ENCODE assay signal across 7 mouse cellular contexts in the genomic region with DNA sequence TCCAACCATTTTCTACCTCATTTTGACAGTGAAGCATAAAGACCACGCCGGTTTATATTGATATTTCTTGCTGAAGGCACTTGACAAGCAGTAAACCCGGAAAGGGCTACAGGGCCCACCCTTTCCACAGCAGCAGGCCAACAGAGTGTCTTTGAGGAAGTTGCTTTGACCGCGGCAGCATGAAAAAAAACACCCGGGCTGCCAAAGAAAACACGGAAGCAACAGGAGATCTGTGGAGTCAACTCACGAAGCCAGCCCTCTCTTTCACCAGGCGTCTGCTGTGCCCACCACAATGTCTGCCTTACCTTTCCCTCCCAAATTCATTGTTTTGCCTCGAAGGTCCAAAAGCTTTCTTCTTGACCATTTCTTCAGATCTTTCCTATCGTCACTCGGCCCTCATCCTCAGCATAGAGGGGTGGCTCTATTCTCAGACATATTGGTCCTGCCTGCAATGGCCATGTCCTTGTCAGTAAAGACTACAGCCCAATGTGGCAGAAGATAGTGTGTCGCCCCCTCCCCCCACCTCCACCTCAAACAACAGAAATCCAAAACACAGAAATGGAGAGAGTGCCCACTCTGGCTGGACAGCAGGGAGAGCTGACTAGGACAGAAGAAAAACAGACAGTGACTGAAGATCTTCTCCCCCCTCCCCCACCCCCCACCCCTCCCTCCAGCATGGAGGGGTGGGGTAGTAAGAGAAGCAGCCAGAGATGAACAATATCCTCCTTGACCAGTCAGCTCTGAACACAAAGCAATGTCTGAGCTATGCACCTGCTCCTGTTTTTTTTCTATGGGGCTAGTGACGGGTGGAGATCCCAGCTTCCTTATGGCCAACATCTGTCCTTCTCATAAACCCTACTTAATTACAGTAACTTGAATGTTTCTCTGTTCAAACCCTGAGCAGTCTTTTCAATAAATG.
DNase-seq lines count a peak whose midpoint lies in the region; ATAC-seq lines count a peak whose summit lies in the region.

No protein-coding gene starts in this region.

- DNase-seq in CD8-positive naive resting alpha-beta T cell, adult 2 months (ENCODE audit: low read depth in 2 of 2, low spot score in 2 of 2), result peak; percentile 36 to 62
- DNase-seq in R1 (ENCODE audit: low read depth, low spot score) (peak; percentile 17), liver (peak; percentile 50)
- DNase-seq in spleen, postnatal 4 days (ENCODE audit: low spot score in 2 of 2), result peak; percentile 61 to 76

- no peak overlapping the region for H3K4me3 ChIP-seq in forebrain, embryonic 16.5 days (replicated peaks; ENCODE audit: low read length)
- H3K4me3 ChIP-seq in hindbrain, embryonic 12.5 days, result no peak overlapping the region
- no peak overlapping the region for H3K4me3 ChIP-seq in midbrain, embryonic 13.5 days (replicated peaks)

- no peak overlapping the region for H3K27ac ChIP-seq in forebrain, embryonic 16.5 days (ENCODE audit: low read length)
- peak overlapping the region; percentile 17; the same call in 1 of the 2 replicates for H3K27ac ChIP-seq in hindbrain, embryonic 12.5 days
- H3K27ac ChIP-seq in midbrain, embryonic 13.5 days, result no peak overlapping the region

- H3K27me3 ChIP-seq in forebrain, embryonic 16.5 days (replicated peaks; ENCODE audit: control insufficient read depth, insufficient read depth, low read length), result no peaks in the 10 kb centered on the region
- H3K27me3 ChIP-seq in hindbrain, embryonic 12.5 days, result no peaks in the 10 kb centered on the region
- no peaks in the 10 kb centered on the region for H3K27me3 ChIP-seq in midbrain, embryonic 13.5 days

- 0 out of 2 replicates have a peak, but pooled peaks cover 2% of the 10 kb centered on the region for H3K4me1 ChIP-seq in forebrain, embryonic 16.5 days (replicated peaks; ENCODE audit: control insufficient read depth, insufficient read depth, low read length)
- peaks cover 11% of the 10 kb centered on the region for H3K4me1 ChIP-seq in hindbrain, embryonic 12.5 days
- H3K4me1 ChIP-seq in midbrain, embryonic 13.5 days (replicated peaks), result peaks cover 11% of the 10 kb centered on the region

- H3K4me2 ChIP-seq in forebrain, embryonic 16.5 days (ENCODE audit: low read length), result no peak overlapping the region
- no peak overlapping the region; the same call in 1 of the 2 replicates for H3K4me2 ChIP-seq in hindbrain, embryonic 12.5 days (replicated peaks)
- no peak overlapping the region for H3K4me2 ChIP-seq in midbrain, embryonic 13.5 days (replicated peaks)

- H3K36me3 ChIP-seq in forebrain, embryonic 16.5 days (ENCODE audit: control insufficient read depth, insufficient read depth), result no peaks in the 10 kb centered on the region
- H3K36me3 ChIP-seq in hindbrain, embryonic 12.5 days, result no peaks in the 10 kb centered on the region
- no peaks in the 10 kb centered on the region for H3K36me3 ChIP-seq in midbrain, embryonic 13.5 days

- peak; percentile 54 for ATAC-seq in forebrain, embryonic 16.5 days
- peak; percentile 83 for ATAC-seq in hindbrain, embryonic 12.5 days (ENCODE audit: low FRiP score)
- peak; percentile 76 for ATAC-seq in midbrain, embryonic 13.5 days

- H3K9ac ChIP-seq in forebrain, embryonic 16.5 days (replicated peaks; ENCODE audit: low read depth, low read length), result no peak overlapping the region
- no peak overlapping the region for H3K9ac ChIP-seq in hindbrain, embryonic 12.5 days
- H3K9ac ChIP-seq in midbrain, embryonic 13.5 days (replicated peaks), result no peak overlapping the region

- WGBS in forebrain, embryonic 16.5 days, result 74% methylated on average over 14 of the region's 14 CpGs
- WGBS in hindbrain, embryonic 12.5 days, result 53% methylated on average over 14 of the region's 14 CpGs
- 69% methylated on average over 14 of the region's 14 CpGs for WGBS in midbrain, embryonic 13.5 days

- H3K9me3 ChIP-seq in forebrain, embryonic 16.5 days (ENCODE audit: control insufficient read depth, low read length), result no peaks in the 10 kb centered on the region
- no peaks in the 10 kb centered on the region for H3K9me3 ChIP-seq in hindbrain, embryonic 12.5 days (replicated peaks)
- no peaks in the 10 kb centered on the region for H3K9me3 ChIP-seq in midbrain, embryonic 13.5 days

Comparison
In these comparisons a context has a peak if more than half of its experiments do, and no peak if none do; other contexts are left out.
1. DNase-seq: peak in every context shown above with its lines; median percentile 68 in spleen, postnatal 4 days; 50 in liver; 49 in CD8-positive naive resting alpha-beta T cell, adult 2 months; 17 in R1.